Comparison of ENCODE assay signal across 10 mouse cellular contexts in the genomic region with DNA sequence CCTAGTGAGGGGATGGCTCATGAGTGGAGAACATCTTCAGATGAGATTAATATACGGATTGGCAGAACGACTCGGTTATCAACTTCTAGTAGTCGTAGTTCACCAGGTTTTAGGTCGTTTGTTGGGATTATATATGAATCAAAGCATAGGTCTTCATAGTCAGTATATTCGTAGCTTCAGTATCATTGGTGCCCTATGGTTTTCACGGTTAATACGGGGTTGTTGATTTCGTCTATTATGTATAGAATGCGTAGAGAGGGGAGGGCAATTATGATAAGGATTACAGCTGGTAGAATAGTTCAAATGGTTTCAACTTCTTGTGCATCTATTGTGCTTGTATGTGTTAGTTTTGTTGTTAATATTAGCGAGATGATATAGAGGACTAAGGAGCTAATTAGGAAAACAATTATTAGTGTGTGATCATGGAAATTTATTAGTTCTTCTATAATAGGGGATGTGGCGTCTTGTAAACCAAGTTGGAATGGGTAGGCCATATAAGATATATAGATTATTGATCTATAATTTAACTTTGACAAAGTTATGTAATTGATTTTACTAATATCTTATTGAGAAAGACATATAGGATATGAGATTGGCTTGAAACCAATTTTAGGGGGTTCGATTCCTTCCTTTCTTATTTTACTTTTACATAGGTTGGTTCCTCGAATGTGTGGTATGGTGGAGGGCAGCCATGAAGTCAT. TPM values are rescaled to one million over a fixed set of nuclear protein-coding genes. Genes with fewer than 3 reads are reported as not detected.
DNase-seq lines count a peak whose midpoint lies in the region; ATAC-seq and TF ChIP-seq lines count a peak whose summit lies in the region.
"Not testable (repeated sequence)": the region's sequence is repeated elsewhere in the genome, so short reads cannot be mapped to it uniquely, and the experiment has no call there.
"Had no signal": no experiment of that assay in that cellular context is flagged by ENCODE, and none has a peak within 500 bp of the region (broad histone marks: within the 10 kb centered on the region; RNA-seq: fewer than 3 reads in every experiment).

No protein-coding gene starts in this region.

- peak; percentile 41 for ATAC-seq in G1E (ENCODE audit: extremely low read depth, insufficient number of reproducible peaks, low FRiP score, poor library complexity, severe bottlenecking)
- ATAC-seq in embryonic facial prominence, embryonic 13.5 days (ENCODE audit: insufficient number of reproducible peaks, insufficient read depth, low FRiP score, low TSS enrichment, low read depth): peak; percentile 85
- peak; percentile 68 for ATAC-seq in forebrain, postnatal 0 days
- ATAC-seq in hindbrain, embryonic 12.5 days (ENCODE audit: low FRiP score): peak; percentile 88
- ATAC-seq in kidney, embryonic 15.5 days (replicated peaks; ENCODE audit: low FRiP score): peak; percentile 88
- ATAC-seq in liver, embryonic 15.5 days (ENCODE audit: insufficient read depth): peak; percentile 69
- peak; percentile 88 for ATAC-seq in midbrain, embryonic 13.5 days

- not testable (repeated sequence) for DNase-seq in G1E (ENCODE audit: low spot score); forebrain, postnatal 0 days
- peak; percentile 6 for DNase-seq in skeletal muscle tissue, adult 2 months (ENCODE audit: low read depth, low spot score)

- not testable (repeated sequence) for H3K9ac ChIP-seq in embryonic facial prominence, embryonic 13.5 days; forebrain, postnatal 0 days; hindbrain, embryonic 12.5 days; kidney, embryonic 15.5 days; liver, embryonic 15.5 days; midbrain, embryonic 13.5 days (replicated peaks)

- TF ChIP-seq CTCF in G1E (IDR thresholded peaks at IDR 0.05; ENCODE audit: low read depth, low read length); forebrain, postnatal 0 days (IDR thresholded peaks at IDR 0.05; ENCODE audit: low read depth): not testable (repeated sequence)

- not testable (repeated sequence) for H3K27ac ChIP-seq in embryonic facial prominence, embryonic 13.5 days; forebrain, postnatal 0 days (ENCODE audit: low read depth, low read length); hindbrain, embryonic 12.5 days; kidney, embryonic 15.5 days; liver, embryonic 15.5 days (replicated peaks); midbrain, embryonic 13.5 days

- H3K36me3 ChIP-seq in G1E (replicated peaks); embryonic facial prominence, embryonic 13.5 days; forebrain, postnatal 0 days (ENCODE audit: insufficient read depth); hindbrain, embryonic 12.5 days; kidney, embryonic 15.5 days; liver, embryonic 15.5 days (replicated peaks); midbrain, embryonic 13.5 days: not testable (repeated sequence)

- not testable (repeated sequence) for H3K4me3 ChIP-seq in G1E (ENCODE audit: low read depth, low read length); embryonic facial prominence, embryonic 13.5 days; forebrain, postnatal 0 days (ENCODE audit: low read depth, low read length); hindbrain, embryonic 12.5 days; kidney, embryonic 15.5 days (replicated peaks); liver, embryonic 15.5 days (replicated peaks); midbrain, embryonic 13.5 days (replicated peaks)

- H3K27me3 ChIP-seq in G1E (ENCODE audit: insufficient read depth, low read length); embryonic facial prominence, embryonic 13.5 days; forebrain, postnatal 0 days (ENCODE audit: insufficient read depth, low read length); hindbrain, embryonic 12.5 days; kidney, embryonic 15.5 days; liver, embryonic 15.5 days; midbrain, embryonic 13.5 days: not testable (repeated sequence)

- not testable (repeated sequence) for H3K4me1 ChIP-seq in G1E (ENCODE audit: insufficient read depth, low read depth, low read length); embryonic facial prominence, embryonic 13.5 days; forebrain, postnatal 0 days (ENCODE audit: insufficient read depth); hindbrain, embryonic 12.5 days; kidney, embryonic 15.5 days; liver, embryonic 15.5 days (replicated peaks); midbrain, embryonic 13.5 days (replicated peaks)

- not testable (repeated sequence) for H3K9me3 ChIP-seq in G1E (replicated peaks); embryonic facial prominence, embryonic 13.5 days; forebrain, postnatal 0 days (ENCODE audit: low read length); hindbrain, embryonic 12.5 days (replicated peaks); kidney, embryonic 15.5 days (replicated peaks); liver, embryonic 15.5 days (replicated peaks); midbrain, embryonic 13.5 days

- not testable (repeated sequence) for H3K4me2 ChIP-seq in embryonic facial prominence, embryonic 13.5 days; forebrain, postnatal 0 days (ENCODE audit: low read depth); hindbrain, embryonic 12.5 days (replicated peaks); kidney, embryonic 15.5 days; liver, embryonic 15.5 days; midbrain, embryonic 13.5 days (replicated peaks)

- 85% methylated on average over 14 of the region's 14 CpGs for WGBS in embryonic facial prominence, embryonic 13.5 days
- WGBS in forebrain, postnatal 0 days: 86% methylated on average over 14 of the region's 14 CpGs
- WGBS in hindbrain, embryonic 12.5 days: 87% methylated on average over 14 of the region's 14 CpGs
- 84% methylated on average over 14 of the region's 14 CpGs for WGBS in kidney, embryonic 15.5 days
- WGBS in liver, embryonic 15.5 days (ENCODE audit: insufficient replicate concordance): 64% methylated on average over 14 of the region's 14 CpGs
- 89% methylated on average over 14 of the region's 14 CpGs for WGBS in midbrain, embryonic 13.5 days

RNA-seq across cellular contexts. Expression of a gene that starts 34.4 kb away (rescaled TPM):
- not detected in 2 replicates for total RNA-seq in G1E (2014; fragmentation: Nextera tagmentation)
- total RNA-seq in G1E (2017): 0.11 and 0.12 TPM in 2 replicates
- polyA plus RNA-seq in G1E (2012): not detected in 2 replicates
- 0.41 and 0.96 TPM in 2 replicates for polyA plus RNA-seq in embryonic facial prominence, embryonic 13.5 days (2015; fragmentation: Nextera tagmentation; extraction: Ambion mirVana)
- total RNA-seq in forebrain, postnatal 0 days (2014; rRNA removed): 41.6 and 50.7 TPM in 2 replicates
- polyA plus RNA-seq in forebrain, postnatal 0 days (2015; fragmentation: Nextera tagmentation; extraction: Ambion mirVana): 34.6 and 50.5 TPM in 2 replicates
- polyA plus RNA-seq in hindbrain, embryonic 12.5 days (2016; fragmentation: Nextera tagmentation; extraction: Ambion mirVana): 50.7 and 58.5 TPM in 2 replicates
- 0.08 and 0.15 TPM in 2 replicates for polyA plus RNA-seq in kidney, embryonic 15.5 days (2015; fragmentation: Nextera tagmentation; extraction: Ambion mirVana)
- 0.02 and 0.10 TPM in 2 replicates for polyA plus RNA-seq in liver, embryonic 15.5 days (2015; fragmentation: Nextera tagmentation; extraction: Ambion mirVana)
- 84.0 and 90.6 TPM in 2 replicates for polyA plus RNA-seq in midbrain, embryonic 13.5 days (2015; fragmentation: Nextera tagmentation; extraction: Ambion mirVana)
- polyA plus RNA-seq: gonadal fat pad, adult 2 months; liver, adult 2 months had no signal

Comparison
In these comparisons a context has a peak if more than half of its experiments do, and no peak if none do; other contexts are left out.
1. RNA of a gene that starts 34.4 kb away (polyA plus RNA-seq): 84.0 to 90.6 TPM in midbrain, embryonic 13.5 days, 50.7 to 58.5 TPM in hindbrain, embryonic 12.5 days and 34.6 to 50.5 TPM in forebrain, postnatal 0 days; 0.41 to 0.96 TPM in embryonic facial prominence, embryonic 13.5 days, 0.08 to 0.15 TPM in kidney, embryonic 15.5 days, 0.02 to 0.10 TPM in liver, embryonic 15.5 days and not detected in G1E; every median in the first group is over 10 times any median in the second.
2. Peak in every context shown above with its lines, with median percentiles within 50 percentile points of each other: ATAC-seq.